ENCODE assay signal across 14 mouse cellular contexts in the genomic region with DNA sequence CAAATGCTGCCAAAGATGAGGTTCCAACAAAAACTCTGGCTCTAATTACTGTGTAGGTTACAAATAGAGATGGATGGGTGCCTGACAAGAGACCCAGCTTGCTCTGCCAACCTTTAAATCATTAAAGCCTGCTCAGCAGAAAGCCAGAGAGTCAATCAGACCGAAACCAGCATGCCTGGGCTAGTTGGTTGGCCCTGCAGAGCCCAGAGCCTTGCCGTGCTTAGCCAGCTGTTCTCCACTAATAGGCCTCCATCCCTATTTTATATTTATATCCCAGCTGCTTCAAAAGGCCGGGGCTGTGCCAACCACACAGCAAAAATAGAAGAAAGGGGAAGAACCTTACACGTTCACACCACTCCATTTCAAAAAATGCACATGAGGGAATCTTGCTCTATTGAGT. TPM values are rescaled to one million over a fixed set of nuclear protein-coding genes. Genes with fewer than 3 reads are reported as not detected.
A peak's percentile ranks its signal among the peaks of the same experiment; 100 is the strongest.
DNase-seq lines count a peak whose midpoint lies in the region; ATAC-seq lines count a peak whose summit lies in the region.
"Had no signal": no experiment of that assay in that cellular context is flagged by ENCODE, and none has a peak within 500 bp of the region (broad histone marks: within the 10 kb centered on the region; RNA-seq: fewer than 3 reads in every experiment).

No protein-coding gene starts in this region.

- no peaks in the 10 kb centered on the region for H3K36me3 ChIP-seq in embryonic facial prominence, embryonic 11.5 days (replicated peaks; ENCODE audit: control insufficient read depth, insufficient read depth, low read depth, low read length)
- no peaks in the 10 kb centered on the region for H3K36me3 ChIP-seq in embryonic facial prominence, embryonic 10.5 days (replicated peaks)
- H3K36me3 ChIP-seq in neural tube, embryonic 15.5 days: no peaks in the 10 kb centered on the region
- H3K36me3 ChIP-seq in kidney, embryonic 15.5 days: no peaks in the 10 kb centered on the region
- H3K36me3 ChIP-seq: heart, embryonic 13.5 days; midbrain, embryonic 12.5 days had no signal

- WGBS in embryonic facial prominence, embryonic 11.5 days: 65% methylated on average over 4 of the region's 4 CpGs
- WGBS in embryonic facial prominence, embryonic 10.5 days: 82% methylated on average over 4 of the region's 4 CpGs
- 41% methylated on average over 4 of the region's 4 CpGs for WGBS in neural tube, embryonic 15.5 days
- WGBS in kidney, embryonic 15.5 days: 43% methylated on average over 4 of the region's 4 CpGs

- no peak overlapping the region for H3K9ac ChIP-seq in embryonic facial prominence, embryonic 11.5 days (replicated peaks; ENCODE audit: low read length)
- H3K9ac ChIP-seq in neural tube, embryonic 15.5 days (replicated peaks): no peak overlapping the region
- H3K9ac ChIP-seq in kidney, embryonic 15.5 days: no peak overlapping the region
- H3K9ac ChIP-seq: heart, embryonic 13.5 days; midbrain, embryonic 12.5 days had no signal

- no peaks in the 10 kb centered on the region for H3K9me3 ChIP-seq in embryonic facial prominence, embryonic 11.5 days (replicated peaks; ENCODE audit: control insufficient read depth, low read length)
- H3K9me3 ChIP-seq in embryonic facial prominence, embryonic 10.5 days: no peaks in the 10 kb centered on the region
- H3K9me3 ChIP-seq in neural tube, embryonic 15.5 days (replicated peaks): no peaks in the 10 kb centered on the region
- H3K9me3 ChIP-seq in kidney, embryonic 15.5 days (replicated peaks): no peaks in the 10 kb centered on the region
- H3K9me3 ChIP-seq: heart, embryonic 13.5 days; midbrain, embryonic 12.5 days had no signal

- no peak overlapping the region for H3K4me3 ChIP-seq in embryonic facial prominence, embryonic 11.5 days (ENCODE audit: low read depth, low read length)
- no peak overlapping the region for H3K4me3 ChIP-seq in embryonic facial prominence, embryonic 10.5 days
- no peak overlapping the region for H3K4me3 ChIP-seq in neural tube, embryonic 15.5 days (replicated peaks)
- H3K4me3 ChIP-seq in kidney, embryonic 15.5 days (replicated peaks): no peak overlapping the region
- H3K4me3 ChIP-seq: heart, embryonic 13.5 days; midbrain, embryonic 12.5 days had no signal

- ATAC-seq in embryonic facial prominence, embryonic 11.5 days (replicated peaks; ENCODE audit: insufficient number of reproducible peaks, low FRiP score, low TSS enrichment, low read depth): no peak
- ATAC-seq in neural tube, embryonic 15.5 days (ENCODE audit: low FRiP score): peak; percentile 69
- no peak for ATAC-seq in kidney, embryonic 15.5 days (replicated peaks; ENCODE audit: low FRiP score)
- ATAC-seq: Patski had no signal

- peak; percentile 36 for DNase-seq in embryonic facial prominence, embryonic 11.5 days (ENCODE audit: low spot score)
- DNase-seq in embryonic facial prominence, embryonic 10.5 days (ENCODE audit: low spot score): no peak
- DNase-seq in layer of hippocampus, postnatal 14 days (ENCODE audit: low spot score in 2 of 2): peak; percentile 23 to 47
- no peak for DNase-seq in layer of hippocampus, postnatal 25 days (ENCODE audit: extremely low spot score in 1 of 2, low spot score in 1 of 2)
- DNase-seq in gastrocnemius, adult 8-10 months (ENCODE audit: low spot score in 2 of 2): peak; percentile 46 to 78
- no peak for DNase-seq in adrenal gland, postnatal 14 days
- DNase-seq: embryo, embryonic 11 days; kidney, adult 18-20 months; lung, adult 2 months had no signal

- no peaks in the 10 kb centered on the region for H3K4me1 ChIP-seq in embryonic facial prominence, embryonic 11.5 days (ENCODE audit: control insufficient read depth, insufficient read depth, low read length)
- H3K4me1 ChIP-seq in embryonic facial prominence, embryonic 10.5 days: peaks cover 12% of the 10 kb centered on the region; the same call in 1 of the 2 replicates
- H3K4me1 ChIP-seq in neural tube, embryonic 15.5 days: peaks cover 6% of the 10 kb centered on the region; the same call in 1 of the 2 replicates
- H3K4me1 ChIP-seq in kidney, embryonic 15.5 days: no peaks in the 10 kb centered on the region

- no peak overlapping the region for H3K4me2 ChIP-seq in embryonic facial prominence, embryonic 11.5 days (ENCODE audit: low read depth, low read length)
- H3K4me2 ChIP-seq in neural tube, embryonic 15.5 days: no peak overlapping the region
- H3K4me2 ChIP-seq in kidney, embryonic 15.5 days: no peak overlapping the region
- H3K4me2 ChIP-seq: heart, embryonic 13.5 days; midbrain, embryonic 12.5 days had no signal

- H3K27ac ChIP-seq in embryonic facial prominence, embryonic 11.5 days (replicated peaks; ENCODE audit: low read depth, low read length): no peak overlapping the region
- H3K27ac ChIP-seq in embryonic facial prominence, embryonic 10.5 days (replicated peaks): no peak overlapping the region
- H3K27ac ChIP-seq in neural tube, embryonic 15.5 days (replicated peaks): 0 out of 2 replicates have a peak overlapping the region, but pooled peaks have one; percentile 1
- H3K27ac ChIP-seq in kidney, embryonic 15.5 days: no peak overlapping the region
- H3K27ac ChIP-seq: heart, embryonic 13.5 days; midbrain, embryonic 12.5 days had no signal

- H3K27me3 ChIP-seq in embryonic facial prominence, embryonic 11.5 days (ENCODE audit: control insufficient read depth, insufficient read depth, low read length): no peaks in the 10 kb centered on the region
- no peaks in the 10 kb centered on the region for H3K27me3 ChIP-seq in embryonic facial prominence, embryonic 10.5 days (replicated peaks; ENCODE audit: low read depth, poor library complexity, severe bottlenecking)
- H3K27me3 ChIP-seq in neural tube, embryonic 15.5 days (replicated peaks): no peaks in the 10 kb centered on the region
- no peaks in the 10 kb centered on the region for H3K27me3 ChIP-seq in kidney, embryonic 15.5 days
- H3K27me3 ChIP-seq: heart, embryonic 13.5 days; midbrain, embryonic 12.5 days; Patski had no signal

RNA-seq across cellular contexts. Expression of gene Fam124b, which starts 2.9 kb away (rescaled TPM):
- polyA plus RNA-seq in embryonic facial prominence, embryonic 11.5 days (2014; fragmentation: Nextera tagmentation; extraction: Ambion mirVana): 0.86 TPM in 2 replicates
- polyA plus RNA-seq in embryonic facial prominence, embryonic 10.5 days (2016; fragmentation: Nextera tagmentation; extraction: Ambion mirVana): 0.53 and 0.70 TPM in 2 replicates
- under 1 TPM; 0.91 to 0.99 TPM for total RNA-seq in layer of hippocampus, postnatal 14 days (2021)
- under 1 TPM; 0.47 to 0.94 TPM for total RNA-seq in layer of hippocampus, postnatal 25 days (2021)
- under 1 TPM; 0.20 to 0.44 (median 0.26) TPM for total RNA-seq in gastrocnemius, adult 8-10 months (2022)
- polyA plus RNA-seq in neural tube, embryonic 15.5 days (2015; fragmentation: Nextera tagmentation; extraction: Ambion mirVana): 0.69 and 1.0 TPM in 2 replicates
- total RNA-seq in adrenal gland, postnatal 14 days (2021): 1.3 and 2.4 TPM in 2 replicates
- polyA plus RNA-seq in kidney, embryonic 15.5 days (2015; fragmentation: Nextera tagmentation; extraction: Ambion mirVana): 0.66 and 1.1 TPM in 2 replicates
- polyA plus RNA-seq: Patski had no signal

Comparison
In these comparisons a context has a peak if more than half of its experiments do, and no peak if none do; other contexts are left out.
1. DNase-seq: peak in embryonic facial prominence, embryonic 11.5 days (single experiment), layer of hippocampus, postnatal 14 days (2 of 2) and gastrocnemius, adult 8-10 months (2 of 2); none in embryonic facial prominence, embryonic 10.5 days (single experiment), layer of hippocampus, postnatal 25 days (0 of 2) and adrenal gland, postnatal 14 days (single experiment).